8 mouse cellular contexts compared by ENCODE assay signal in the genomic region with DNA sequence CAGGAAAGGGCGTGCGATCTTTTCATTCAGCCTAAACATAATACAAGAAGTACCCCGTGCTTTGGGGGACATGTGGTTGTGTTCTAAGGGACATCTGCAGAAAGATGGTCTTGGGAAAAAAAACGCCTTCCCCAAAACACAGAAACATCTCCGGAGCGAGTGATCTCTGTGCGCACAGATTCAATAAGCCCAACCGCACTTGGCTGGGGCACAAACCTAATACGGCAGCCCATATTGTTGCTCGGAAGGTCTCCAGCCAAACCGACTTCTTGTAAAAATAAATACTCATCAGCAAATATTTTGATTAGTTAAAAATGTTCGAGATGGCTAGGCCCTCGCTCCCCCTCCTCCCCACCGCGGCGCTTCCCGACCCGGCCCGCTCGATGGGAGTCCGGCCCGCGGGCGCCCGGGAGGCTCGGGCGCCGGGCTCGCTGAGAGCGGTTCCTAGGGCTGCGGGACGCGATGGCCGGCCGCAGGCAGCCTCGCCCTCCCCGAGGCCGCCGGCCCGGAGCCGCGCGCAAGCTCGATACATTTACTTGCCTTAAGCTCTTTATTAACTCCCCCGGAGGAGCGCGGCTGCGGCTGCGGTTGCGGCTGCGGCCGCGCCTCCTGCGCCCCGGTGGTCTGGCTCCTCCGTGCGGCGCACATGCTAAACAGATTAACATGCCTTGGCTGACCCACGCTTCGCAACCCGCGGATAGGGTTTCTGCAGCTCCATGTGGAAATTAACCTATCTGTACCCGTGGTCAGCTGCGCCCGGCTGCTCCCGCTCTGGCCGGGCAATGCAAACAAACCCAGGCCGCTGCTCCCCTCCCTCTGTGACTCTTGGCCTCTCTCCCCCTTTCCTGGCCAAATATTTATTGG. TPM values are rescaled to one million over a fixed set of nuclear protein-coding genes. Genes with fewer than 3 reads are reported as not detected.
A peak's percentile ranks its signal among the peaks of the same experiment; 100 is the strongest.
DNase-seq lines count a peak whose midpoint lies in the region; TF ChIP-seq lines count a peak whose summit lies in the region.

No protein-coding gene starts in this region.

- TF ChIP-seq EP300 in heart, adult 2 months (IDR thresholded peaks at IDR 0.05; ENCODE audit: insufficient read depth, low read depth, low read length): no peak

- H3K4me1 ChIP-seq in heart, adult 2 months (ENCODE audit: control insufficient read depth, insufficient read depth, low read length): no peaks in the 10 kb centered on the region
- H3K4me1 ChIP-seq in midbrain, embryonic 10.5 days: peaks cover 38% of the 10 kb centered on the region

- no peaks in the 10 kb centered on the region for H3K36me3 ChIP-seq in heart, adult 2 months (ENCODE audit: control insufficient read depth, insufficient read depth, low read length)
- no peaks in the 10 kb centered on the region for H3K36me3 ChIP-seq in midbrain, embryonic 10.5 days

- WGBS in heart, adult 2 months: 3% methylated on average over 68 of the region's 68 CpGs
- under 1% methylated on average over 68 of the region's 68 CpGs for whole genome bisulfite sequencing in midbrain, embryonic 10.5 days

- H3K27me3 ChIP-seq in heart, adult 2 months (ENCODE audit: control insufficient read depth, insufficient read depth, low read length): peaks cover 19% of the 10 kb centered on the region
- H3K27me3 ChIP-seq in midbrain, embryonic 10.5 days (ENCODE audit: low read depth, poor library complexity, severe bottlenecking): peaks cover 90% of the 10 kb centered on the region

- H3K9me3 ChIP-seq in midbrain, embryonic 10.5 days (replicated peaks): peaks cover 5% of the 10 kb centered on the region; the same call in 1 of the 2 replicates

- peak overlapping the region; percentile 18 for H3K4me3 ChIP-seq in heart, adult 2 months
- peak overlapping the region; percentile 61 for H3K4me3 ChIP-seq in midbrain, embryonic 10.5 days

- intact Hi-C loops in heart, adult 2 months (cut with DNase I): no loop called here

- H3K79me2 ChIP-seq in heart, adult 2 months (replicated peaks; ENCODE audit: control insufficient read depth, insufficient read depth, low read length): no peaks in the 10 kb centered on the region

- H3K27ac ChIP-seq in heart, adult 2 months: no peak overlapping the region
- peak overlapping the region; percentile 76 for H3K27ac ChIP-seq in midbrain, embryonic 10.5 days (replicated peaks)

- TF ChIP-seq POLR2A in heart, adult 2 months (IDR thresholded peaks at IDR 0.05; ENCODE audit: insufficient read depth, low read depth, low read length): no peak

- peak; percentile 9 to 23 for DNase-seq in heart, adult 2 months
- no peak for DNase-seq in heart, adult 8-10 months (ENCODE audit: low spot score)
- peak; percentile 83 for DNase-seq in NIH3T3 (ENCODE audit: low read depth)
- DNase-seq in forelimb bud, embryonic 11.5 days (ENCODE audit: low read depth, low spot score): peak; percentile 75
- DNase-seq in kidney, adult 9 months: peak; percentile 12
- DNase-seq in midbrain, embryonic 10.5 days (ENCODE audit: low spot score): peak; percentile 79
- no peak for DNase-seq in left cerebral cortex, adult 18-20 months (ENCODE audit: low spot score in 2 of 2)
- no peak for DNase-seq in c-Kit-positive CD71-positive TER-119-positive erythroid progenitor cells, embryonic 14.5 days (ENCODE audit: low spot score)

- no peak overlapping the region for H3K9ac ChIP-seq in heart, adult 2 months (ENCODE audit: low read depth, low read length)

- no peak for TF ChIP-seq CTCF in heart, adult 2 months (IDR thresholded peaks at IDR 0.05)

RNA-seq across cellular contexts. Expression of gene Foxd1, which starts 37.0 kb away (rescaled TPM):
- under 1 TPM in 1 of 2 experiments, not detected in 1; 0.05 TPM for total RNA-seq in heart, adult 2 months (2021)
- 0.03 and 0.06 TPM in 2 replicates for polyA plus RNA-seq in heart, adult 2 months (2012; rRNA removed)
- under 1 TPM in 1 of 4 experiments, not detected in 3; 0.06 TPM for total RNA-seq in heart, adult 8-10 months (2022)
- polyA plus RNA-seq in midbrain, embryonic 10.5 days (2016; fragmentation: Nextera tagmentation; extraction: Ambion mirVana): 3.4 and 3.7 TPM in 2 replicates
- total RNA-seq in left cerebral cortex, adult 18-20 months (2021): 1 to 10 TPM; 1.6 to 2.0 TPM

Comparison
In these comparisons a context has a peak if more than half of its experiments do, and no peak if none do; other contexts are left out.
1. DNase-seq: peak in heart, adult 2 months (2 of 2), NIH3T3 (single experiment), forelimb bud, embryonic 11.5 days (single experiment), kidney, adult 9 months (single experiment) and midbrain, embryonic 10.5 days (single experiment); none in heart, adult 8-10 months (single experiment), left cerebral cortex, adult 18-20 months (0 of 2) and c-Kit-positive CD71-positive TER-119-positive erythroid progenitor cells, embryonic 14.5 days (single experiment).